Mouse (Mus musculus) small intestine, adult 2 months (tissue): ENCODE measurements at regions not wholly inside any gene's neighbourhood (a gene's known extent, or its start where the extent isn't known, plus 50 kb on each side); places are given as distances from the start of the nearest gene placed in this dataset.

Experiments used
- H3K27ac ChIP-seq: fragments of 200-500 bp; 2 replicates; pipeline ENCODE4 v1.5.1; 2012; ENCODE audit warnings: low read depth, low read length, control low read depth, inconsistent platforms; ENCODE audit not compliant: insufficient read depth
- H3K27me3 ChIP-seq: fragments of 200-500 bp; 2 replicates; pipeline ENCODE4 v1.6.1; 2012; ENCODE audit warnings: mild to moderate bottlenecking, moderate library complexity, low read length, inconsistent platforms; ENCODE audit not compliant: control insufficient read depth, insufficient read depth
- H3K36me3 ChIP-seq: fragments of 200-500 bp; 2 replicates; pipeline ENCODE4 v1.6.1; 2012; ENCODE audit warnings: mild to moderate bottlenecking, low read length, control low read depth, inconsistent platforms; ENCODE audit not compliant: control insufficient read depth, insufficient read depth
- H3K4me1 ChIP-seq: fragments of 200-500 bp; 2 replicates; pipeline ENCODE4 v1.6.1; 2012; ENCODE audit warnings: low read length, inconsistent platforms, mixed read lengths; ENCODE audit not compliant: control insufficient read depth, insufficient read depth, insufficient read length
- H3K4me3 ChIP-seq: fragments of 200-500 bp; 2 replicates; pipeline ENCODE4 v1.5.1; 2012; ENCODE audit warnings: low read depth, mild to moderate bottlenecking, control low read depth, inconsistent platforms, low read length, moderate library complexity
- CTCF ChIP-seq: fragments of 200-500 bp; IDR thresholded peaks from 2 replicates; pipeline ENCODE4 v1.5.1; 2012; ENCODE audit warnings: low read depth, mild to moderate bottlenecking, control low read depth, inconsistent platforms, low read length, moderate library complexity, mixed read lengths; ENCODE audit not compliant: insufficient replicate concordance, insufficient read length; ENCODE audit errors: extremely low read depth
- POLR2A ChIP-seq: fragments of 200-500 bp; IDR thresholded peaks from 2 replicates; pipeline ENCODE4 v1.6.1; 2012; ENCODE audit warnings: low read depth, mild to moderate bottlenecking, control low read depth, inconsistent platforms, low read length, moderate library complexity
- WGBS: fragments of 180-500 bp; shearing (Covaris S2); methylation state at CpG from one replicate; pipeline ENCODE4 v1.1.7; 2018; 5-methylcytosine and 5-hydroxymethylcytosine counted together

- WGBS = 56% methylated on average over 7 of the region's 7 CpGs
These were observed 95.6 kb upstream of the Basp1 start for GRCm38 (mm10) chr15:25509139-25509538.

GRCm38 (mm10) chr15:25509584-25509983 lies 96.0 kb upstream of the Basp1 start:
- no peaks in the 10 kb centered on the region for H3K27me3 ChIP-seq
- H3K36me3 ChIP-seq = no peaks in the 10 kb centered on the region
- H3K4me3 ChIP-seq = no peak overlapping the region
- TF ChIP-seq CTCF = no peak
- TF ChIP-seq POLR2A = no peak
- no peaks in the 10 kb centered on the region for H3K4me1 ChIP-seq
- WGBS = 74% methylated on average over 8 of the region's 8 CpGs
- H3K27ac ChIP-seq = no peak overlapping the region

More at GRCm38 (mm10) chr15:25509139-25509538, 95.6 kb upstream of the Basp1 start:
- no peak overlapping the region for H3K27ac ChIP-seq
- TF ChIP-seq CTCF = no peak
- TF ChIP-seq POLR2A = no peak
- no peaks in the 10 kb centered on the region for H3K36me3 ChIP-seq
- no peak overlapping the region for H3K4me3 ChIP-seq
- no peaks in the 10 kb centered on the region for H3K4me1 ChIP-seq
- no peaks in the 10 kb centered on the region for H3K27me3 ChIP-seq

GRCm38 (mm10) chr15:25510060-25510492 lies 96.5 kb upstream of the Basp1 start:
- Histone ChIP-seq H3K36me3 (no peaks in the 10 kb centered on the region), H3K27ac (no peak overlapping the region), H3K4me1 (no peaks in the 10 kb centered on the region), H3K27me3 (no peaks in the 10 kb centered on the region), H3K4me3 (no peak overlapping the region)
- TF ChIP-seq POLR2A = no peak
- no peak for TF ChIP-seq CTCF
- WGBS = 41% methylated on average over 8 of the region's 8 CpGs

GRCm38 (mm10) chr15:25518025-25518928 lies 104.0 kb upstream of the Myo10 start:
- Histone ChIP-seq H3K27ac (no peak overlapping the region), H3K4me1 (no peaks in the 10 kb centered on the region), H3K4me3 (no peak overlapping the region), H3K27me3 (no peaks in the 10 kb centered on the region), H3K36me3 (no peaks in the 10 kb centered on the region)
- TF ChIP-seq POLR2A (no peak), CTCF (no peak)
- 81% methylated on average over 15 of the region's 15 CpGs for WGBS

GRCm38 (mm10) chr15:25524189-25524588 lies 98.1 kb upstream of the Myo10 start:
- H3K27me3 ChIP-seq = no peaks in the 10 kb centered on the region
- WGBS = 62% methylated on average over 4 of the region's 4 CpGs
- H3K36me3 ChIP-seq = no peaks in the 10 kb centered on the region
- no peaks in the 10 kb centered on the region for H3K4me1 ChIP-seq
- H3K27ac ChIP-seq = no peak overlapping the region
- TF ChIP-seq CTCF (no peak), POLR2A (no peak)
- no peak overlapping the region for H3K4me3 ChIP-seq

GRCm38 (mm10) chr15:25525337-25525736 lies 97.0 kb upstream of the Myo10 start:
- Histone ChIP-seq H3K4me3 (no peak overlapping the region), H3K4me1 (no peaks in the 10 kb centered on the region), H3K27me3 (no peaks in the 10 kb centered on the region), H3K27ac (no peak overlapping the region), H3K36me3 (no peaks in the 10 kb centered on the region)
- TF ChIP-seq POLR2A = no peak
- TF ChIP-seq CTCF = no peak
- 63% methylated on average over 7 of the region's 7 CpGs for WGBS
